Mouse (Mus musculus): ENCODE data around the gene Gata1.
"Not testable (repeated sequence)": the region's sequence is repeated elsewhere in the genome, so short reads cannot be mapped to it uniquely, and the experiment has no call there.

The Gata1 gene

DNA sequence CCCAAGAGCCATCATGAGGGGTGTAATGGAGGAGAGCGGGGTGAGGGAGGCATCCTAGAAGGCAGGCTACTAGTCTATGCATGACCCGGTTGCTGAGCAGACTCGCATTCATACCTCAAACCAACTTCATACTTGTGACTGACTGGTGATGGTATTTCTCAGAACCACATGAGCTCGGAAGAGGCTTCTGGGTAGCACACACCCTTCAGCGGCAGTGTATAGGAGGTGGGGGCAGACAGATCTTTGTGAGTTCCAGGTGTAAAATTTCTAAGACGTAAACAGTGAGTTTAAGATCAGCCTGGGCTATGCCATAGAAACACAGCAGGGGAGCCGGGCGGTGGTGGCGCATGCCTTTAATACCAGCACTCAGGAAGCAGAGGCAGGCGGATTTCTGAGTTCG, at the start of gene Gata1:
Gene Gata1, minus strand, starts transcription at position 180 of the 400 bp plus-strand sequence.
- DNase-seq (ENCODE audit: low read depth): no peak

DNA sequence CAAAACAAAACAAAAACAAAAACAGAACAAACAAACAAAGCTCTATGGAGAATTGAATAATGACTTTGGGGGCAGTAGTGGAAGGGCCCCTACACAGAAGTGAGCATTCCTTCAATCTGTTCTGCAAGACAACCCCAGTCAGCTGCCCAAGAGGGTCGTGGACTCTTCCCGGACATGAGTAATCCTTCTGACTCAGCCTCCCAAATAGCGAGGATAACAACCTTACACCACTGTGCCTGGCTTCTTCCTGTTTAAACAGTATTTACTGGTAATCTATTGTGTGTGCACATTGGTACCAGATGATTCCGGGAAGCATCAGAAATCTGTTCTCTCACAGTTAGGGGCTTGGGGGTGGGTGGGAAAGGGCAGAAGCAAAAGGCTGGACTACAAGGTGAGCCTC, 48.9 kb upstream of the Gata1 start:
- DNase-seq (ENCODE audit: low read depth): no peak

- no peak for DNase-seq (ENCODE audit: low read depth)
Measured at GRCm38 (mm10) chrX:8024795-8025194, 46.9 kb upstream of the Gata1 start.

GRCm38 (mm10) chrX:8020111-8020778, 42.4 kb upstream of the Gata1 start:
- DNase-seq (ENCODE audit: low read depth): peak; percentile 21

- DNase-seq (ENCODE audit: low read depth): no peak
Measured at GRCm38 (mm10) chrX:8018286-8018685, 40.4 kb upstream of the Gata1 start, which contains the start of gene Glod5. TSS of gene Glod5 (minus strand) at chrX:8018492.

DNA sequence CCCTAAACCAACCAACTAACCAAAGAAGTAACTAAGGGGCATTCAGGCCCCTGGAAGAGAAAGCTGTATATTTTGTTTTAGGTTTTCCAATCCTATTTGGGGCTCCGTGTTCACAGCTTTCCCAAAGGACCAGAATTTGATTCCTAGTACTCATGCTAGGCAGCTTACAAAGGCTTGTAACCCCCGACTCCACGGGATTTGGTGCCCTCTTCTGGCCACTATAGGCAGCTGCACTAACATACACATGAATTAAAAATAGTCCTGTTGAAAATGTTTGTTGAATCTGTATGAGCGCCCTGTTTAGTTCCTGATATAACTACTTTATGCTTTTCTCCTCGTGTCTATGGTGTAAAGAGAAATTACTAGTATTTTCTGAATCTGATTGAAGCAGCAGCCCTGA, 39.3 kb upstream of the Gata1 start:
- DNase-seq (ENCODE audit: low read depth): peak; percentile 73

DNA sequence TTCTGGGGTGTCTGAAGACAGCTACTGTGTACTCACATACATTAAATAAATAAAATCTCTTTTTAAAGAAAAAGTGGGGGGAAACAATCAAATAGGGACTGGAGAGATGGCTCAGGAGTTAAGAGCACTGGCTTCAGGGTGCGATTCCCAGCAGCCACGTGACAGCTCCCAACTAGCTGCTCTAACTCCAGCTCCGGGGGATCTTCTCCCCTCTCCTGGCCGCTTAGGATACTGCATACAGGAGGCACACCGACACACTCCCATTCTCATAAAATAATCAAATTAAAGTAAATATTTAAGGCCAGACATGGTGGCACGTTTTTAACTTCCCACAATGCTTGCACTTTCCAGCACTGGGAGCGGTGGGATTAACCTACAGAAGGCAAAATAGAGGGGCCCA, 37.8 kb upstream of the Gata1 start:
- DNase-seq (ENCODE audit: low read depth): not testable (repeated sequence)

- no peak for DNase-seq (ENCODE audit: low read depth)
Measured at GRCm38 (mm10) chrX:8013569-8014314, 35.9 kb upstream of the Gata1 start.

- no peak for DNase-seq (ENCODE audit: low read depth)
Measured at GRCm38 (mm10) chrX:8013157-8013556, 35.3 kb upstream of the Gata1 start.

- DNase-seq (ENCODE audit: low read depth): not testable (repeated sequence)
Measured at GRCm38 (mm10) chrX:8009356-8009755, 31.5 kb upstream of the Gata1 start.

DNA sequence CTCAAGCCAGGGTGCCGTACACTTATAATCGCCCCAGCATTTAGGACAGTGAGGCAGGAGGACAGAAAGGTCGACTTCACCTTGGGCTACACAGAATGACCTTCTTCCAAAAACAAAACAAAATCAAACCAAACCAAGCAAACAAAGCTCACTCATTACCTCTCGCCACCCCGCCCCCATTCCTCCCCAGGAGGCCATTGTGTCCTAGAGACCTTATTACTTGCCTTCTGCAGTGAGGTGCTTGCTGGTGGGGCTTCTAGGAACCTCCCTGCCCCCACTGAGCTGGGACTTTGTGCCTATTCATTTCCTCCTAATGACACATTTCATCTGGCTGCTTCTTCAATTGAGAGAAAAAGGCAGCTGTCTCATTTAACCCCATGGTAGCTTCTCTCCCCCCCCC, 30.7 kb upstream of the Gata1 start:
- DNase-seq (ENCODE audit: low read depth): no peak

DNA sequence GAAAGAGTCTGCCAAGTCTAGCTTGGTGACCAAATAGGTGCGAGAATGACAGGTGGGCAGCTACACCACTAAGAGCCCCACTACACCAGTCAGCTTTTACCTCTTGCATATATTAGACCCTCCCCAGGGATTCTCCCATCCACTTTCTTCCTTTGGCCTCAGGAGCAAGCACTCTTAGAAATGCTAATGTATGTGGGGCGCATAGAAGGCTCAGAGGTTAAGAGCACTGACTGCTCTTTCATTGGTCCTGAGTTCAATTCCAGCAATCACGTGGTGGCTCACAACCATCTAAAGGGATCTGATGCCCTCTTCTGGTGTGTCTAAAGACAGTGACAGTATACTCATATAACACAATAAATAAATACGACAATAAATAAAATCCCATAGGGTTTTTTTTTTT, 25.1 kb upstream of the Gata1 start:
- no peak for DNase-seq (ENCODE audit: low read depth)

DNA sequence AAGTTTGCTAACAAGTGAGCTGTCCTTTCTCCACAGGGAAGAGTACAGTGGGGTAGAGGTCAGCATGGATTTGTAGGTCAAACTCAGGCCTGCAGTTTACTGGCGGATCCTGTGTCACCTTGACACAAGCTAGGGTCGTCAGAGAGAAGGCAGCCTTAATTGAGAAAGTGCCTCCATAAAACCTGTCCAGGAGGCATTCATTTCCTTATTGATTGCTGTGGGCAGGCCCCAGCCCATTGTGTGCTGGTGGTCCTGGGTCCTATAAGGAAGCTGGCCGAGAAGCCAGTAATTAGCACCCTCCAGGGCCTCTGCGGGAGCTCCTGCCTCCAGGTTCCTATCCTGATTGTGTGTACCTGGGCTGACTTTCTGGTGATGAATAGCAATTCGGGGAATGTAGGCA, 24.1 kb upstream of the Gata1 start:
- DNase-seq (ENCODE audit: low read depth): no peak

- DNase-seq (ENCODE audit: low read depth): no peak
Measured at GRCm38 (mm10) chrX:8000546-8001192, 22.8 kb upstream of the Gata1 start.

DNA sequence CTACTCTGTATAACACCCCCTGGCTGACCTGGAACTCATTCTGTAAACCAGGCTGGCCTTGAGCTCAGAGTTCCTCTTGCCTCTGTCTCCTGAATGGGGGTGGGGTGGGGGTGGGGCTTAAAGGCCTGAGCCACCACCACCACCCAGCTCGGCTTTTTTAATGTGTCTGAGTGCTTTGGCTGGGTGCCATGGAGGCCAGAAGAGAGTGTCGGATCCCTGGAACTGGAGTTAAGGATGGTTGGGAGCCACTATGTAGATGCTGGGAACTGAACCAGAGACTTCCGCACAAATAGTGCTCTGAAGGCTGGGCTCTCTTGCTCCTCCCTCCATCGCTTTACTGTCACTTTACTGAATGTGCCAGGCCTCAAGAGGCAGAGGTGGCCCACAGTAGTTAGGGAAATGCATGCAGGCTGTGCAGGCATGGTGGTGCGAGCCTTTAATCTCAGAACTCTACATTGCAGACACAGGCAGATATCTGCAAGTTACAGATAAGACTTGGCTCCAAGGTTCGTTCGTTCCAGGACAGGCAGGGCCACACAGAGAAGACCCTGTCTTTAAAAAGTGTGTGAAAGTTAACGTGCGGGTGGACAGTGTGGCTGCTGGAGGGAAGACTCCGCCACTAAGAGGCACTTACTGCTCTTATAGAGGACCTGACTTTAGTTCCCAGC, 15.3 kb upstream of the Gata1 start:
- DNase-seq (ENCODE audit: low read depth): no peak

- DNase-seq (ENCODE audit: low read depth): no peak
Measured at GRCm38 (mm10) chrX:7992379-7993067, 14.7 kb upstream of the Gata1 start.

DNA sequence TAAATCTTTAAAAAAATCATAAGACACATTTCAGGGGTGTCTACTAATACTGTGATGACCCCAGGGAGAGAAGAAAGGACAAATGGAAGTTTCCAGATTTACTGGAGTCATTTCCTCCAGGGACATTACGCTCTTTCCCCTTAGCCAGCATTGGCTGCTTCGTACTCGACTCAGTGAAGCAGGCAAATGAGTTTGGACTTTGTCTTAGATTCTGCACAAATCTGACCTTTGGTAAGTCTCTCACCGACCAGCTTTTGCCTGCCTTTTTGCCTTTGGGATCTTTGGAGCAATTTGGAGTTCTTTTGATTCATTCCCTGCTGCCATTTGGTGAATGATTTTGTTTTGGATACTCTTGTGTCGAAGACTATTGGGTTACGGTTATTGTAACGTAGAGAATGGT, 3.5 kb upstream of the Gata1 start:
- DNase-seq (ENCODE audit: low read depth): no peak

- no peak for DNase-seq (ENCODE audit: low read depth)
Measured at GRCm38 (mm10) chrX:7971292-7971691, 6.6 kb downstream of the Gata1 start.

DNA sequence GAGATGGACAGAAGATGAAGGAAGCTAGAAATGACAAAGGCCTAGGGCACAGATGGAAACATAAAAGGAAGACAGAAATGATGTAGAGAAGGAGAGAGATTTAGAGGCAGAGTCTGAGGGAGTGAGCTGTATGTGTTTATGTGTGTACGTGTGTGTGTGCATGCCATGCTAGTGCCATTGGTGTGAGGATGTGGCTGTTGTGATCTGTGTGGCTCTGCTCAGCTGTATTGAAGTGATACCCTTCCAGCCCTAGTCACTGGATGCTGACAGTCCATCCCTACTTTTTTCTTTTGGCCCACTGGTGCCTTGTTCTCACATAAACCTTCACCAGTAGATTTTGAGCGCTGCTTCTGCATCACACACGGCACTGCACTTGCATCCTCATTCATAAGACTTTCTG, 9.0 kb downstream of the Gata1 start:
- DNase-seq (ENCODE audit: low read depth): no peak

GRCm38 (mm10) chrX:7968226-7968625, 9.6 kb downstream of the Gata1 start:
- DNase-seq (ENCODE audit: low read depth): no peak

DNA sequence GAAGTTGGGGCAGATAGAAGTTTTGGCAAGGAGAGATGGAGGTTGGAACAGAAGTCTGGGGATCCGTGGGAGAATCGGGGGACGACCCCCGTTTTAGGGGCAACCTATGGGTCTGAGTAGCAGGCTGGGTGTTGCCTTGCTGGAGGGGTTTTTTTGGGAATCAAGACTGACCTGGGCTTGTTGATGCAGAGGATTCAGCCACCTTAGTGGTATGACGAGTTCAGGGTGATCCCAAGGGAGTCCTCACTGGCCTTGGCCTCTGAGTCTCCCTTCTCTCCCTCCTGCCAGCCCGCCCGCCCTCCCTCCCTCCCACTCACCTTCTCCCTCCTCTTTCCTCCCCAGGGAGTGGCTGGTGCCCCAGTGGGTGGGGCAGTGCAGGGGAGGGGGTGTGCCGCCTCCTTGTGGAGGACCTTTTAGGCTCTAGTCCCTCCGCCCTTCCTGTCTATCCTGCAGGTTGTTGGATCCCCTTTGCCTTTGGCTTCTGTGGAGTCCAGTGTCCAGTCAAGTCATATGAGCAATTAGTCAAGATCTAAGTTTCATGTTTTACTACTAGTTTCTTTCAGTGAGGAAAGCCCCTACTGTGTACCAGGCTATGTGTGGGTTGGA, 10.2 kb downstream of the Gata1 start:
- no peak for DNase-seq (ENCODE audit: low read depth)

DNA sequence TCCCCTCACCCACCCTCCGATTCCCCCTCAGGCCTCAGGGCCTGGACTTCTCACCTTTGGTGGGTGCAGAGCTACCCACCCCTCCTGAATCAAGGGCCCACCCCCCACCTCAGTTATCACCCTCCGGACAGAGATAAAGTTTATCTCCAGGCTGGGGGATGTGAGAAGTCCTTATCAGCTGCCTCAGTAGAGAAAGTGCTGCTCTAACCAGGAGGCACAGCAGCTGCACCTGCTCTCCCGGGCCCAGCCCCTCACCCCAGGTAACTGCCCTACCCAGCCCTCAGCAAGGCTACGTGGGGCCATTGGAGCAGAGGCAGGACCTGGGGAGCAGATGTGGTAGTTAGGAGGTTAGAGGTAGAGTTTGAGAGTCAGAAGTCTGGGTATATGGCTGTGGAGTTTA, 11.7 kb downstream of the Gata1 start:
- DNase-seq (ENCODE audit: low read depth): no peak
